Mouse (Mus musculus): ENCODE measurements around the gene Capn7.

DNA sequence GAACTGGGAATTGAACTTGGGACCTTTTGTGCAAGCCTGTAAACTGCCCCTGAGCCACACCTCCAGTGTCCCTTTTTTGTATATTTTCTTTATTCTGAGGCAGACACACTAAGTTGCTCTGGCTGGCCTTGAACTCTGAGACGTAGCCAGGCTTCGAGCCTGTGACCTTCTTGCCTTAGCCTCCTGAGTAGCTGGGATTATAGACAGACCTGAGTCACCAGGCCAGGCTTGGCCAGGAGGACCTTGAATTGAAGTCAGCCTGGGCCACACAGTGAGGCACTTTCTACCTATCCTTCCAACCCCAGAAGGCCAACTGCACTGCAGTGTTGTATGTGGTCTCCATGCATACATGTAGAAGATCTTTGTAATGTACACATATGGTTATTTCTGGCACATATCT lies 60.0 kb downstream of the Capn7 start:
- TF ChIP-seq CTCF (IDR thresholded peaks at IDR 0.05; ENCODE audit: extremely low read depth, insufficient read length, insufficient replicate concordance, low read depth, low read length) = no peak
- no peak for TF ChIP-seq POLR2A (IDR thresholded peaks at IDR 0.05; ENCODE audit: low read depth, low read length)

Measured in small intestine, adult 2 months (tissue).